Mouse (Mus musculus): ENCODE measurements around the gene Bloc1s5. TPM values are rescaled to one million over a fixed set of nuclear protein-coding genes. Genes with fewer than 3 reads are reported as not detected.
"Not testable (repeated sequence)": the region's sequence is repeated elsewhere in the genome, so short reads cannot be mapped to it uniquely, and the experiment has no call there.

Bloc1s5 gene
- polyA plus RNA-seq, 1 experiment from 2014 or later = 13.7 TPM

DNA sequence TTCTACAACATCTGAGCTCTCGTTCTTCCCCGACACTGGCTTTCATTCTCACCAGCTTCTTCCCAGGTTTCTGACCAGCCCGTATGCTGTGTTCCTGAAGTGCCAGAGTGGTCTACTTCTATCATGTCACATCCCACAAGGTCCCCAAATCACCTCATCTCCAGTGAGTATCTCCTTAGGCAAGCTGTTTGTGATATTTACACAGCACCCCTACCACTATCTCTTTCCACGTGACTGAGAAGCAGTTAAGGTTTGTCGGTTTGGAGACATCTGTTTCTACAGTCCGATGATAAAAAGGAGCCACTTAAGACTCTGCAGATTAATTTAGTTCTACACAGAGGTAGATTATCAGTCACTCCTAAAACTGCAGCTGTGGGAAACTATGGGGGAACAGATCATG lies 2.4 kb downstream of the Bloc1s5 start:
- WGBS = 79% methylated on average over 6 of the region's 6 CpGs
- no peaks in the 10 kb centered on the region for H3K9me3 ChIP-seq (ENCODE audit: control insufficient read depth, low read length)
- no peak for ATAC-seq (replicated peaks; ENCODE audit: low FRiP score, low TSS enrichment, low read depth)
- H3K9ac ChIP-seq (ENCODE audit: low read length) = no peak overlapping the region
- H3K4me2 ChIP-seq (ENCODE audit: low read length) = no peak overlapping the region
- no peak overlapping the region for H3K4me3 ChIP-seq (ENCODE audit: low read depth, low read length)
- peaks cover 9% of the 10 kb centered on the region; the same call in 1 of the 2 replicates for H3K36me3 ChIP-seq (ENCODE audit: control insufficient read depth, insufficient read depth, low read length)
- H3K4me1 ChIP-seq (replicated peaks; ENCODE audit: control insufficient read depth, insufficient read depth, low read length) = no peaks in the 10 kb centered on the region; the same call in 1 of the 2 replicates
- DNase-seq (ENCODE audit: low spot score) = no peak
- H3K27ac ChIP-seq (ENCODE audit: low read depth) = no peak overlapping the region
- no peaks in the 10 kb centered on the region for H3K27me3 ChIP-seq (replicated peaks; ENCODE audit: control insufficient read depth, insufficient read depth, low read length)

DNA sequence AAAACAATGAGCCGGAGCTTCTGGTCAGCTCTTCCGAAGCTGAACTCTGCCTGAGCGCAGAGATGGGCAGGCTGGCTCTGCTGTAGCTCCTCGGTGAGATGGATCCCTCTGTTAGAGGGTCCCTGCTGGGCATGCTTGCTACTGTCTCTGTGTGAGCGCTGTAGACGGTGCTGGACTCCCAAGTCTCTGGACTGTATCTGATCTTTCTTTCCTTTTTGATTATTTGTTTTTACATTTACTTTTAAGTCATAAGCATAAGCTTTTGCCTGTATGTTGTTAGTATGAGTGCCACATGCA lies 8.7 kb downstream of the Bloc1s5 start:
- no peak overlapping the region for H3K27ac ChIP-seq (ENCODE audit: low read depth)
- DNase-seq (ENCODE audit: low spot score) (no peak), ATAC-seq (replicated peaks; ENCODE audit: low FRiP score, low TSS enrichment, low read depth) (no peak)
- 42% methylated on average over 6 of the region's 6 CpGs for WGBS
- H3K9me3 ChIP-seq (ENCODE audit: control insufficient read depth, low read length) = no peaks in the 10 kb centered on the region
- H3K4me2 ChIP-seq (ENCODE audit: low read length) = no peak overlapping the region
- H3K9ac ChIP-seq (ENCODE audit: low read length) = no peak overlapping the region
- H3K4me3 ChIP-seq (ENCODE audit: low read depth, low read length) = no peak overlapping the region
- H3K27me3 ChIP-seq (replicated peaks; ENCODE audit: control insufficient read depth, insufficient read depth, low read length) = no peaks in the 10 kb centered on the region
- peaks cover 13% of the 10 kb centered on the region; the same call in 1 of the 2 replicates for H3K36me3 ChIP-seq (ENCODE audit: control insufficient read depth, insufficient read depth, low read length)
- H3K4me1 ChIP-seq (replicated peaks; ENCODE audit: control insufficient read depth, insufficient read depth, low read length) = no peaks in the 10 kb centered on the region

DNA sequence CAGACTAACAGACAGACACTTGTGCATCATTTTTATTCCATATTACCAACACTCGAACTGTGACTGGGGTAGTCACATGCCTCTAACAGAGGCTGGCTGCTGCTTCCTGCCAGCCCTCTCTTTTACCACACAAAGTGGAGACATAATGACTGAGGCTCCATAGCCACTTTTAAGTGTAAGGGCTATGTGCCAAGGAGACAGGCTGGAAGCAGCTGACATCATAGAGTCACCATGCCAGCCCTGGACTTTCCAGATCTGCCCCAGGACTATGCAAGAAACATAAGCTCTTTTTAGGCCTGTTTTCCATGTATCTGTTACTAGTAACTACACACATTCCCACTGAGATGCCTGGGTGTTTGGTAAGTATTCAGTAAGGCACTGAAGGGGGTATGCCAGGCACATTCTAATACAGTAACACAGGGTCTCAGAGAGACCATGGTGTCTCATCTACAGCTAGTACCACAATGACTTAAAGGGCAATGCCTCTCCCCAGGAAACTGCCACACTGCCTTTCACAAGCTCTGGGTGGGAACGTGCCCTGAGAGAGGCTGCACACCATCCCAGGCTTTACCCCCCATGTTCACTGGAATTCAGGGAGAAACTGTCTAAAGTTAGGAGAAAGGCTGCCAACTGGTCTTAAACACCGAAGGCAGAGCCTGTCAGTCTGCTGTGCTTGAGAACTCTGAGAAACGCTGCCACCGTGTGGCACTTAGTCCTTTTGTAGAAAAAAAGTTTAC lies 9.2 kb downstream of the Bloc1s5 start:
- DNase-seq (ENCODE audit: low spot score) = no peak
- H3K4me1 ChIP-seq (replicated peaks; ENCODE audit: control insufficient read depth, insufficient read depth, low read length) = no peaks in the 10 kb centered on the region
- ATAC-seq (replicated peaks; ENCODE audit: low FRiP score, low TSS enrichment, low read depth) = no peak

DNA sequence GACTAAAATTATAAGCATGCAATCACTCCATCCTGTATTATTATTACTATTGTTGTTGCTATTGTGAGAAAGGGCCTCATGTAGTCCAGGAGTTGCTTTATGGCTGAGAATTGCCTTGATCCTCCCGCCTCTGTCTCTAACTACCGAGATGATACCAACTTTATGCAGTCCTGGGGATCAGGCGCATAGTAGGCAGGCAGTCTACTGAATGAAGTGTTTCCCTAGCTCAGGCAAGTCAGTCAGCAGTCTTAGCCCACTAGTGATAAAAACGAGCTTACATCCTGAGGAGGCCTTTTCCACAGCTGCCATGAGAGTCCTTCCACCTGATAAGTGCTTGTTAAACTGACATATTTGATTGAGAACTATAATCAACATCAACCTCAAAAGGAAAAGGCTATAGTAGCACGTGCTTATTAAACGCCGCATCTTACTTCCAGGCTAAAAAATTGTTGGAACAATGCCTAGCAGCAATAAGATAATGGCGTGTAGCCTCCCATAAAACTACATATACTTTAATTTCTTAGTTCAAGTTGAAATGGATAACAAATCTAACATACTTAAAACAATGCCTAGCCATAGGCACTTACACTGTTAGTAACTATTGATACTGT lies 10.5 kb downstream of the Bloc1s5 start:
- Histone ChIP-seq H3K4me1 (replicated peaks; ENCODE audit: control insufficient read depth, insufficient read depth, low read length) (no peaks in the 10 kb centered on the region), H3K4me3 (ENCODE audit: low read depth, low read length) (no peak overlapping the region), H3K4me2 (ENCODE audit: low read length) (no peak overlapping the region), H3K36me3 (ENCODE audit: control insufficient read depth, insufficient read depth, low read length) (0 out of 2 replicates have a peak, but pooled peaks cover 9% of the 10 kb centered on the region), H3K9ac (ENCODE audit: low read length) (no peak overlapping the region), H3K9me3 (ENCODE audit: control insufficient read depth, low read length) (no peaks in the 10 kb centered on the region), H3K27me3 (replicated peaks; ENCODE audit: control insufficient read depth, insufficient read depth, low read length) (no peaks in the 10 kb centered on the region), H3K27ac (ENCODE audit: low read depth) (no peak overlapping the region)
- 85% methylated on average over 8 of the region's 8 CpGs for WGBS
- ATAC-seq (replicated peaks; ENCODE audit: low FRiP score, low TSS enrichment, low read depth) (no peak), DNase-seq (ENCODE audit: low spot score) (no peak)

More for the DNA sequence above, 9.2 kb downstream of the Bloc1s5 start:
- no peak overlapping the region for H3K27ac ChIP-seq (ENCODE audit: low read depth)
- WGBS = 25% methylated on average over 5 of the region's 5 CpGs
- no peak overlapping the region for H3K4me2 ChIP-seq (ENCODE audit: low read length)
- no peak overlapping the region for H3K9ac ChIP-seq (ENCODE audit: low read length)
- no peaks in the 10 kb centered on the region for H3K27me3 ChIP-seq (replicated peaks; ENCODE audit: control insufficient read depth, insufficient read depth, low read length)
- no peaks in the 10 kb centered on the region for H3K9me3 ChIP-seq (ENCODE audit: control insufficient read depth, low read length)
- peaks cover 13% of the 10 kb centered on the region; the same call in 1 of the 2 replicates for H3K36me3 ChIP-seq (ENCODE audit: control insufficient read depth, insufficient read depth, low read length)
- H3K4me3 ChIP-seq (ENCODE audit: low read depth, low read length) = no peak overlapping the region

DNA sequence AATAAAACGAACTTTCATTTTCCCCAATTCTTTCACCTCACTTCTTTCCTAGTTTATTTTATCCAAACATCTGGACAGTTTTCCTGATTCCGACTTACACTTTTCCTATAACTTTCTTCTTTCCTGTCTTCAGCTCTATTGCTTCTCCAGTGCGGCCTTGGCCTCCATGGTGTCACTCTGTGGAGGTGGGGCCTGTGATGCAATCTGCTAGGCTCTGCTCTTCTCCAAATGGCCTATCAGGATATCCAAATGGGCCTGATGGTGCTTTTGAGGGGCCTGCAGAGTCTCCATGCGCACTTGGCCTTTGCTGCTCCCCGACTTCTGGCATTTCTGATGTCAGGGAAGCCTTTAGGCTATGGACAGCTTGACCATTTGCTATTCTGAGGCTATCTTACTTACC lies 11.6 kb downstream of the Bloc1s5 start:
- Histone ChIP-seq H3K27me3 (replicated peaks; ENCODE audit: control insufficient read depth, insufficient read depth, low read length) (no peaks in the 10 kb centered on the region), H3K36me3 (ENCODE audit: control insufficient read depth, insufficient read depth, low read length) (0 out of 2 replicates have a peak, but pooled peaks cover 4% of the 10 kb centered on the region), H3K4me1 (replicated peaks; ENCODE audit: control insufficient read depth, insufficient read depth, low read length) (no peaks in the 10 kb centered on the region), H3K4me2 (ENCODE audit: low read length) (no peak overlapping the region), H3K4me3 (ENCODE audit: low read depth, low read length) (no peak overlapping the region), H3K27ac (ENCODE audit: low read depth) (no peak overlapping the region), H3K9me3 (ENCODE audit: control insufficient read depth, low read length) (no peaks in the 10 kb centered on the region), H3K9ac (ENCODE audit: low read length) (no peak overlapping the region)
- ATAC-seq (replicated peaks; ENCODE audit: low FRiP score, low TSS enrichment, low read depth) = no peak
- DNase-seq (ENCODE audit: low spot score) = no peak
- 83% methylated on average over 5 of the region's 5 CpGs for WGBS

DNA sequence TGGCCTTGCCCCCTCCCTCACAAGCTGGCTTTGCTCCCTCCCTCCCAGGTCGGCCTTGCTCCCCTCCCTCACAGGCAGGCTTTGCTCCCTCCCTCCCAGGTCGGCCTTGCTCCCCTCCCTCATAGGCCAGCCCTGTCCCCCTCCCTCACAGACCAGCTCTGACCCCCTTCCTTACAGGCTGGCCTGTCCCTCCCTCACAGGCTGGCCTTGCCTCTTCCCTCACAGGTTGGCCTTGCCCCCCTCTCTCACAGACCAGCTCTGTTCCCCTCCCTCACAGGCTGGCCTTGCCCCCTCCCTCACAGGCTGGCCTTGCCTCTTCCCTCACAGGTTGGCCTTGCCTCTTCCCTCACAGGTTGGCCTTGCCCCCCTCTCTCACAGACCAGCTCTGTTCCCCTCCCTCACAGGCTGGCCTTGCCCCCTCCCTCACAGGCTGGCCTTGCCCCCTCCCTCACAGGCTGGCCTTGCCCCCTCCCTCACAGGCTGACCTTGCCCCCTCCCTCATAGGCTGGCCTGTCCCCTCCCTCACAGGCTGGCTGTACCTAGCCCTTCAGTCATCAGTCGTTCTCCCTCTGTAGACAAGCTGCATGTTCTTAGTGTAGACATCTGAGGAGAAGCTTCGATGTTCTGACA lies 16.8 kb downstream of the Bloc1s5 start:
- not testable (repeated sequence) for H3K36me3 ChIP-seq (ENCODE audit: control insufficient read depth, insufficient read depth, low read length); H3K9me3 ChIP-seq (ENCODE audit: control insufficient read depth, low read length); H3K9ac ChIP-seq (ENCODE audit: low read length); H3K4me1 ChIP-seq (replicated peaks; ENCODE audit: control insufficient read depth, insufficient read depth, low read length); H3K27me3 ChIP-seq (replicated peaks; ENCODE audit: control insufficient read depth, insufficient read depth, low read length); ATAC-seq (replicated peaks; ENCODE audit: low FRiP score, low TSS enrichment, low read depth); H3K4me3 ChIP-seq (ENCODE audit: low read depth, low read length); H3K27ac ChIP-seq (ENCODE audit: low read depth); DNase-seq (ENCODE audit: low spot score); H3K4me2 ChIP-seq (ENCODE audit: low read length)
- 65% methylated on average over 4 of the region's 4 CpGs for whole genome bisulfite sequencing

DNA sequence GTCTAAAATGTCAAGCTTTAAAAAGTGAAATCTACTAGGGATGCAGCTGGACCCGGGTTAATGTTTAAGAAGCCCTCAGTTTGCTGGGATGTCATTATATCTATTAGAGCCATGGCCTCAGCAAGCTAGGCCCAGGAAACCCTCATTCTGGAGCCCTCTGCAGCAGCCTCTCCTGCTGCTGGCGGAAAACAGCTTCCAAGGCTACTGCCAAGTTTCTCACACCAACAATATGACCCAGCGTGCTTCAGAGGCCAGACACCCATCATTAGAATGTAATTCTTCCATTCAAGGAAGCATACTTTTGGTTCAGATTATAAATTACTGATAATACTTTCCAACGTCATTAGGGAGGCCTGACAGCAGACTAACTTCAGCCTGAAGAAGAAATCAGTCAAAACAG lies 18.0 kb downstream of the Bloc1s5 start:
- Histone ChIP-seq H3K4me2 (ENCODE audit: low read length) (no peak overlapping the region), H3K27ac (ENCODE audit: low read depth) (no peak overlapping the region), H3K36me3 (ENCODE audit: control insufficient read depth, insufficient read depth, low read length) (0 out of 2 replicates have a peak, but pooled peaks cover 4% of the 10 kb centered on the region), H3K27me3 (replicated peaks; ENCODE audit: control insufficient read depth, insufficient read depth, low read length) (no peaks in the 10 kb centered on the region), H3K4me3 (ENCODE audit: low read depth, low read length) (no peak overlapping the region), H3K4me1 (replicated peaks; ENCODE audit: control insufficient read depth, insufficient read depth, low read length) (no peaks in the 10 kb centered on the region), H3K9me3 (ENCODE audit: control insufficient read depth, low read length) (no peaks in the 10 kb centered on the region), H3K9ac (ENCODE audit: low read length) (no peak overlapping the region)
- DNase-seq (ENCODE audit: low spot score) (no peak), ATAC-seq (replicated peaks; ENCODE audit: low FRiP score, low TSS enrichment, low read depth) (no peak)
- 74% methylated on average over 4 of the region's 4 CpGs for WGBS

DNA sequence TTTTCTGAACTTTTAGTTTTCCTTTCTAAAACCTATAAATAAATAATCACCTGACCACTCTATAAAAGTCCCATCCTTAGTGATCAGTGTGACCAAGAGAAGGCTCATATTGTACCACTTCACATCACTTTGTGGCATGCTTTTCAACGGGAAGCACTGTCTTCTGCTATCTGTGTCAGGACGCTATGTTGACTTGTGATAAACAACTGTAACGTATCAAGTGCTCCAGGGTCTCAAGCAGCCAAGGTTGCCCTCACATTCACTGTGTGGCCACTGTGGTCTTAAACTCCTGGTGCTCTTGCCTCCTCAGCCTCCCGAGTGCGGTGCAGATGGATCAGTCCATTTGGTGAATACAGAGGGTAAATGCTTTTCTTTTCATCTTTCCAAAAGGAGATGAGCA lies 19.3 kb downstream of the Bloc1s5 start:
- H3K9ac ChIP-seq (ENCODE audit: low read length) = no peak overlapping the region
- H3K4me1 ChIP-seq (replicated peaks; ENCODE audit: control insufficient read depth, insufficient read depth, low read length) = no peaks in the 10 kb centered on the region
- ATAC-seq (replicated peaks; ENCODE audit: low FRiP score, low TSS enrichment, low read depth) (no peak), DNase-seq (ENCODE audit: low spot score) (no peak)
- no peaks in the 10 kb centered on the region for H3K9me3 ChIP-seq (ENCODE audit: control insufficient read depth, low read length)
- 79% methylated on average over 5 of the region's 5 CpGs for WGBS
- H3K36me3 ChIP-seq (ENCODE audit: control insufficient read depth, insufficient read depth, low read length) = 0 out of 2 replicates have a peak, but pooled peaks cover 8% of the 10 kb centered on the region
- no peak overlapping the region for H3K27ac ChIP-seq (ENCODE audit: low read depth)
- no peak overlapping the region for H3K4me3 ChIP-seq (ENCODE audit: low read depth, low read length)
- no peaks in the 10 kb centered on the region for H3K27me3 ChIP-seq (replicated peaks; ENCODE audit: control insufficient read depth, insufficient read depth, low read length)
- H3K4me2 ChIP-seq (ENCODE audit: low read length) = no peak overlapping the region

All from intestine, embryonic 14.5 days (tissue).